ENCODE assay signal across 8 mouse cellular contexts in the genomic region with DNA sequence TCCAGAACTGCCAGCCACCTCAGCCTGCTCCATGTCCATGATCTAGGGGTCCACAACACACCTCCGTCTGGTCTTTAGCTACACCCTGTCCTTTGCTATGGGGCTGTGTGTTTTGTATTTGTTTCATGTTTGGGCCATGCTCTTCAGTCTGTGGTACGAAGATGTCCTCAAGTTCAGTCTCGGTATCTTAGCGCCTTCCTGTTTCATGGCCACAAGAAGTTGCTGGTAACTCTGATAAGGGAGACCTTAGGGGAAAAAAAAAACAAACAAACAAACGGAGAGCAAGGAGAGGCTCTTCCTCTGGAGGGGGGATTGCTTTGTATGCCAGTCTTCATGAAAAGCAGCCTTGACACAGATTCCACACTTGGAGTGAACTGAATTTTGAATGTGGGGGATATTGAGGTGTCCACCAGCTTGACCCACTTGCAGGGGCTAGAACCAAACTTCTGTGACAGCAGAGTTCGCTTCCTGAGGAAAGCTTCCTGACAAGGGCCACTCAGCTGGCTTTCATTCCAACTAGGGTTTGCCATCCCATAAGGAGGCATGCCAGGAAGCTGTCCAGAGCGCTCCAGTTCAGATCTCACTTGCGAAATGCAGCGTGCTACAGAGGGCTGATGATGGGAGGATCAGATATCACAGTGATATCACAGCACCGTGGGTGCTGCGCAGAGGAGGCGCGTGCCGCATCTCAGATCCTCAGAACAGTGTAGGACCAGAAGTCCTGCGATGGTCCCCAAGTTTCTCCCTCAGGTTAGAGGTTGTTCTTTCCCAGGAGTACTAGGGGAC.
A peak's percentile ranks its signal among the peaks of the same experiment; 100 is the strongest.
DNase-seq lines count a peak whose midpoint lies in the region; ATAC-seq and TF ChIP-seq lines count a peak whose summit lies in the region.
"Had no signal": no experiment of that assay in that cellular context is flagged by ENCODE, and none has a peak within 500 bp of the region (broad histone marks: within the 10 kb centered on the region; RNA-seq: fewer than 3 reads in every experiment).

No protein-coding gene starts in this region.

- no peaks in the 10 kb centered on the region for H3K9me3 ChIP-seq in liver, embryonic 11.5 days (ENCODE audit: control insufficient read depth, low read length)
- no peaks in the 10 kb centered on the region for H3K9me3 ChIP-seq in liver, postnatal 0 days (ENCODE audit: low read length)
- H3K9me3 ChIP-seq in hindbrain, embryonic 11.5 days (ENCODE audit: control insufficient read depth, low read length): no peaks in the 10 kb centered on the region

- TF ChIP-seq CTCF in liver, postnatal 0 days (IDR thresholded peaks at IDR 0.05; ENCODE audit: low read depth): no peak

- H3K27ac ChIP-seq in liver, embryonic 11.5 days (ENCODE audit: low read depth, low read length): no peak overlapping the region
- no peak overlapping the region for H3K27ac ChIP-seq in liver, postnatal 0 days (ENCODE audit: low read depth)
- H3K27ac ChIP-seq in hindbrain, embryonic 11.5 days (ENCODE audit: low read depth, low read length): 0 out of 2 replicates have a peak overlapping the region, but pooled peaks have one; percentile 56

- no peaks in the 10 kb centered on the region for H3K36me3 ChIP-seq in liver, embryonic 11.5 days (ENCODE audit: control insufficient read depth, insufficient read depth, low read length)
- H3K36me3 ChIP-seq in liver, postnatal 0 days (replicated peaks; ENCODE audit: insufficient read depth, low read length): no peaks in the 10 kb centered on the region
- no peaks in the 10 kb centered on the region for H3K36me3 ChIP-seq in hindbrain, embryonic 11.5 days (ENCODE audit: control insufficient read depth, insufficient read depth, low read length)

- ATAC-seq in liver, embryonic 11.5 days (replicated peaks; ENCODE audit: low FRiP score): peak; percentile 40; the same call in 1 of the 2 replicates
- no peak for ATAC-seq in liver, postnatal 0 days
- no peak for ATAC-seq in hindbrain, embryonic 11.5 days (ENCODE audit: low FRiP score)
- ATAC-seq in megakaryocyte-erythroid progenitor cell, adult 5-6 weeks (replicated peaks; ENCODE audit: low FRiP score, low TSS enrichment, poor library complexity, severe bottlenecking): peak; percentile 81

- DNase-seq in liver, embryonic 11.5 days (ENCODE audit: low spot score): no peak
- no peak for DNase-seq in liver, postnatal 0 days
- DNase-seq in NIH3T3 (ENCODE audit: low read depth): peak; percentile 64
- DNase-seq in hindbrain, embryonic 11.5 days (ENCODE audit: low spot score): no peak
- no peak for DNase-seq in embryo, embryonic 10.5 days (ENCODE audit: low spot score)
- DNase-seq in frontal cortex, postnatal 36 days (ENCODE audit: low spot score in 2 of 2): no peak
- DNase-seq: kidney, adult 8-10 months had no signal

- 51% methylated on average over 15 of the region's 15 CpGs for WGBS in liver, embryonic 11.5 days
- WGBS in liver, postnatal 0 days (ENCODE audit: insufficient replicate concordance): 52% methylated on average over 15 of the region's 15 CpGs
- WGBS in hindbrain, embryonic 11.5 days: 80% methylated on average over 15 of the region's 15 CpGs

- H3K27me3 ChIP-seq in liver, embryonic 11.5 days (replicated peaks; ENCODE audit: control insufficient read depth, insufficient read depth, low read length): no peaks in the 10 kb centered on the region; the same call in 1 of the 2 replicates
- no peaks in the 10 kb centered on the region for H3K27me3 ChIP-seq in liver, postnatal 0 days (ENCODE audit: insufficient read depth, low read length)
- H3K27me3 ChIP-seq in hindbrain, embryonic 11.5 days (ENCODE audit: control insufficient read depth, insufficient read depth, low read length): no peaks in the 10 kb centered on the region

- no peak overlapping the region for H3K4me3 ChIP-seq in liver, embryonic 11.5 days (ENCODE audit: low read depth, low read length)
- no peak overlapping the region for H3K4me3 ChIP-seq in liver, postnatal 0 days (ENCODE audit: low read depth, low read length)
- H3K4me3 ChIP-seq in hindbrain, embryonic 11.5 days (ENCODE audit: low read depth, low read length): no peak overlapping the region

- no peak for TF ChIP-seq EP300 in liver, postnatal 0 days (IDR thresholded peaks at IDR 0.05; ENCODE audit: low read depth)

- peaks cover 24% of the 10 kb centered on the region for H3K4me1 ChIP-seq in liver, embryonic 11.5 days (replicated peaks; ENCODE audit: control insufficient read depth, insufficient read depth, low read length)
- peaks cover 6% of the 10 kb centered on the region for H3K4me1 ChIP-seq in liver, postnatal 0 days (ENCODE audit: insufficient read depth)
- peaks cover 8% of the 10 kb centered on the region; the same call in 1 of the 2 replicates for H3K4me1 ChIP-seq in hindbrain, embryonic 11.5 days (replicated peaks; ENCODE audit: control insufficient read depth, insufficient read depth, low read length)

- H3K9ac ChIP-seq in liver, embryonic 11.5 days (ENCODE audit: low read depth, low read length): no peak overlapping the region
- H3K9ac ChIP-seq in liver, postnatal 0 days (replicated peaks): no peak overlapping the region
- no peak overlapping the region for H3K9ac ChIP-seq in hindbrain, embryonic 11.5 days (ENCODE audit: low read depth, low read length)

- H3K4me2 ChIP-seq in liver, embryonic 11.5 days: peak overlapping the region; percentile 45
- no peak overlapping the region for H3K4me2 ChIP-seq in liver, postnatal 0 days (ENCODE audit: low read depth, low read length)
- no peak overlapping the region for H3K4me2 ChIP-seq in hindbrain, embryonic 11.5 days (replicated peaks; ENCODE audit: low read depth, low read length)

Comparison
In these comparisons a context has a peak if more than half of its experiments do, and no peak if none do; other contexts are left out.
1. ATAC-seq: peak in liver, embryonic 11.5 days (single experiment) and megakaryocyte-erythroid progenitor cell, adult 5-6 weeks (single experiment); none in liver, postnatal 0 days (single experiment) and hindbrain, embryonic 11.5 days (single experiment).